Mouse (Mus musculus): ENCODE measurements around the gene Trpm7. TPM values are rescaled to one million over a fixed set of nuclear protein-coding genes. Genes with fewer than 3 reads are reported as not detected.

Trpm7 gene
- 21.1 and 31.1 TPM in 2 replicates for polyA plus RNA-seq (2015; fragmentation: Nextera tagmentation; extraction: Ambion mirVana)

GRCm38 (mm10) chr2:126875871-126876796, at the start of gene Trpm7:
TSS of gene Trpm7 (minus strand) at chr2:126876230.

DNA sequence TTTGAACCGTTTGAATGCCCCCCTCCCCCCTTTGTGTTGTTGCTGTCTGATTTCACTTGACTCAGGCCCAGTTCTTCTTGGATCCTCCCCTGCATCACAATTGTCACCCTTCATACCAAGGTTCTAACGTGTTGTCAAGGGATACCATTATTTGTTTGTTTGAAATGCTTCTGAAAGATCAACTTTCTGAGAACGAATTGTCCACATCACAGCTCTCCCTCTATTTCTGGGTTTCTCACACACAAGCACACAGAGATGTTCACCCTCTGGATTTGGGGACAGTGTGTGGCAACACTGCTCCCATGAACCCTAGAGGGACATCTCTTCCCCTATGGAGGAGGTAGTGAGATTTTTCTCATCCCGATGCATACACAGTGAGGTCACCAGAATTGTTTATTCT, 92.7 kb downstream of the Trpm7 start, which contains the start of gene Usp50:
Usp50 (minus strand) TSS at position 101 of the 400 bp plus-strand sequence.

Small RNAs within 50 kb of the gene (microRNA-seq; reads per million reads assigned to microRNA genes)
- not detected for gene Mir3473g (ENCODE audit: borderline replicate concordance, insufficient number of aligned reads)

Other genes with a start within 250 kb of the Trpm7 start
- 17.3 and 21.0 TPM in 2 replicates for gene Gabpb1, start 199.9 kb downstream of the Trpm7 start, polyA plus RNA-seq (2015; fragmentation: Nextera tagmentation; extraction: Ambion mirVana)
- gene Usp8, start 168.9 kb downstream of the Trpm7 start, polyA plus RNA-seq (2015; fragmentation: Nextera tagmentation; extraction: Ambion mirVana): 24.5 and 37.2 TPM in 2 replicates
- 2.0 and 5.1 TPM in 2 replicates for gene Usp50, start 92.8 kb downstream of the Trpm7 start, polyA plus RNA-seq (2015; fragmentation: Nextera tagmentation; extraction: Ambion mirVana)
- gene Sppl2a, start 57.0 kb upstream of the Trpm7 start, polyA plus RNA-seq (2015; fragmentation: Nextera tagmentation; extraction: Ambion mirVana): 33.6 and 63.9 TPM in 2 replicates
- gene Ap4e1, start 132.5 kb upstream of the Trpm7 start, polyA plus RNA-seq (2015; fragmentation: Nextera tagmentation; extraction: Ambion mirVana): 5.4 and 6.6 TPM in 2 replicates
- 52.9 and 55.5 TPM in 2 replicates for gene Blvra, start 194.4 kb upstream of the Trpm7 start, polyA plus RNA-seq (2015; fragmentation: Nextera tagmentation; extraction: Ambion mirVana)